Mouse (Mus musculus) embryo, embryonic 9.5 days (tissue): Measurements from ENCODE around the gene Plekha8.

ENCODE experiments used
- DNase-seq: peaks from one replicate; pipeline ENCODE4 v3.0.0-alpha.2; 2017; ENCODE audit errors: extremely low spot score

Plekha8 gene

GRCm38 (mm10) chr6:54643181-54643580 is 48.3 kb downstream of the Plekha8 start:
- no peak for DNase-seq

- DNase-seq = no peak
These were observed 60.7 kb downstream of the Plekha8 start for GRCm38 (mm10) chr6:54655471-54656095.

DNA sequence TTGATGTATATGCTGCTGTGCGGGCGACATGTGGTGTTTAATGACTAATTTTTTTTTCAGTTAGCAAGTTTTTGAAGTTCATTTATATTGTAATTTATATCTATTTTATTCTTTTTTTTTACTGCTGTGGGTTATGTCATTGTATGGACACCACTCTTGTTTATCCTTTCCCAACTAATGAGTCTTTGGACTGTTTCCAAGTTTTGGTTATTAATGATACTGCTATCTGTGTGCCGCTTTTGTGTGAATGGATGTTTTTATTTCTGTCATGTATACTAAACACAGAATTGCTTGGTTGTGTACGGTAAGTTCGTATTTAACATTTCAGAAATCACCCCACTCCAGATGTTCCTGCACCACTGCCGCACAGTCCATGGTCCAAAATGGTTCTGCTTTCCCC is 63.0 kb downstream of the Plekha8 start:
- no peak for DNase-seq

DNA sequence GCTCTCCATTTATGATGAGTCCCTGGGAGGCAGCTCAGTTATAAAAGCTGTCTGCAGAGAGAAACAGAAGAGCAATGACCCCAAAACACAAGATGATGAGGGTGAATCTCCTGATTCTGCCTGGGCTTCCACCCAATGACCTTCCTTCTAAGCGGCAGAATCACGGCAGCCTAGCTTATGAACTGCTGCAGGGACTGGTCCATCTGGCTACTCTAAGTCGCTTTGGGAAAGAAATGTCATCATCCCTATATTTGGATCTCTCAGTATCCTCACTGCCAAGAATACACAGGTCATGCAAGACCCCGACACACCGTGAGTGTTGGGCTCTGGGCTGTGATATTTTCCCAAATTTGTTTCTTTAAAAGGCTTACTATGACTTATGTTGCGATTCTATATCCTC is 75.0 kb downstream of the Plekha8 start:
- no peak for DNase-seq

GRCm38 (mm10) chr6:54672901-54673300 is 78.0 kb downstream of the Plekha8 start:
- DNase-seq = no peak

GRCm38 (mm10) chr6:54679686-54680085 is 84.8 kb downstream of the Plekha8 start:
- DNase-seq = no peak

DNA sequence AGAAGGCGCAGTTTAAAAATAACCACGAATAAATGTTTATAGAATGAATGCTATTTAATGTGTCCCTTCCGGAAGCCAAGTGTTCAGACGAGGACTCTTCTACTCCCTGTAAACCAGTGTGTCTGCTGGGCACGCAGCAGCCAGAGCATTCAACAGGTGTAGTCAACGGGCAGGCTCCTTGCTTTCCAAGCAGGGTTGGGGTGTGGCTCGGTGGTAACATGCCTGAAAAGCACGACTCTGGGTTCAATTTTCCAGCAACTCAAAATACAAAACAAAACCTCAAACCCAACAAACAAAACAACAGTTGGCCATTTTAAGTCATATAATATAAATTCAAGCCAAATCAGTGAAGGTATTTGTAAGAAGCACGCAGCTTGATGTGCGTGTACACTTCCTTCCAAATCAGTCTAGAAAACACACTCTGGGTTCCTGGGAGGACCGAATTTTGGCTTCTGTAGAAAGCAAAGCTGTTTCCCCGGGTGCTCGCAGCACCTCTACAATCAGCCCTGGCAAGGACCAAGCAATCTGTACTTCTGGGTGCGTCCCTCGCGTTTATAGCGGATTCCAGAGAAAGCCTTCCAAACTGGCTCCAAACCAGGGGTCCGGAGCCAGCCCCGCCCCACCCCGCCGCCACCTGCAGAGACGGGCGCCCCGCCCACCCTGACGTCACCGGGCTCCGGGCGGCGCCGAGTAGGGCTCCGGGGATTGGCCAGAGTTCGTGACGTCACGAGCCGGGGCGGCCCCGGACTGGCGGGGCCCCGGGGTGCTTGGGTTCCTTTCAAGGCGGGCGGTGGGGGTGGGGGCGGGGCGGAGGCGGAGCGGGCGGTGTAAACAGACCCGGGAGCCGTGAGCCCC is 86.2 kb downstream of the Plekha8 start, which contains the start of gene Mturn:
TSS of gene Mturn (plus strand) at position 734 of the 855 bp plus-strand sequence.
- peak; percentile 98 for DNase-seq

DNA sequence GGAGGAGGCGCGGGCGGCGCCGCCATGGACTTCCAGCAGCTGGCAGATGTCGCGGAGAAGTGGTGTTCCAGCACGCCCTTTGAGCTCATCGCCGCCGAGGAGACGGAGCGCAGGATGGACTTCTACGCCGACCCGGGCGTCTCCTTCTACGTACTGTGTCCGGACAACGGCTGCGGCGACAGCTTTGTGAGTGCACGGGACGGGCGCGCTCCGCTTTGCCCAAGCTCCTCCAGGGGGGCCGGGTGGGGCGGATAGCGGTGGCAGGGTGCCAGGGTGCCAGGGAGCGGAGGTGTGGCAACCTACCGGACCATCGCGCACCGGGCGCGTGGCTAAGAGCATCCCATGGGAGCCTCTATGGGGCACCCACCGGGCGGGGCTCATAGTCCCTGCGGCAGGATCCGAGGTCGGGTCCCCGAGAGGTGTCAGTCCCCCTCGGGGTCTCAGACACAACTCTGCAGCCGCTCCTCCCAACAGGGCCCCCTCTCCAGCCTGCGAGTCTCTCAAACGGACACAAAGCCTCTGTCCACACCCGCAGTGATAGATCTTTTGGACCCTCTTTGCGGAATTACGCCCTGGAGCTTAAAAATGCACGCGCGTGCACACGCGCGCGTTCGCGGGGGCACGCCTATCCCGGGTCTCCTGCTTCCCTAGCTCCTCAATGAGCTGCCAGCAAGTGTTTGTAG is 87.0 kb downstream of the Plekha8 start:
- DNase-seq = no peak

GRCm38 (mm10) chr6:54684085-54684484 is 89.2 kb downstream of the Plekha8 start:
- DNase-seq = no peak

GRCm38 (mm10) chr6:54685103-54685502 is 90.2 kb downstream of the Plekha8 start:
- no peak for DNase-seq

DNA sequence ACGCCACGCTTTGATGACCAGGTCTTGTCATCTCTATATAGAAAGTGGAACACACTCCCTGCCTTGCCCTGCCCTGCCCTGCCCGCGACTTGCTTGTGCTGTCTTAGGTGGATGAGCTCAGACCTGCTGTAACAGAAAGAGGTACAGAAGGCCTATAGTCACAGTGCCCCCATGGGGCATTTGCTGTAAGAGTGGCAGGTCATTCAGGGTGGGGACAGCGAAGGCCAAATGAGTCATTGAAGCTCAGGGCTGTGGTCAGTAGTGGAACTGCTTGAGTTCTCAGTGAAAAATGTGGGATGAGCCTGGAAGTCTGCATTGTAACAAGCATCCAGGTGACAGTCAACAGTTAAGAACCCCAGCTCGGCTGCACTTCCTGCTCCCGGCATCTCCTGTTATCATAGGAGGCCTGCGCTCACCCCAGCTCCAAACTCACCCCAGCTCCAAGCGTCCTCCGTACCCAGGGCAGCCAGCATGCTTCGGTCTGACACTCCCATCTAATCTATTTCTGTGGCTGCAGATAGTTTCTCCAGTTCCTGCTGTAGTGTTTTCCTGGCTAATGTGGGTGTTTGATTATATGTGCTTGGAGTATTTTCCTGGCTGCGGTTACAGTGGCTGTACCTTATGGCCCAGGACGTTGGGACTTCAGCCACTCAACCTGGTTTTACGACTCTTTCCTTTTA is 90.9 kb downstream of the Plekha8 start:
- DNase-seq = no peak

DNA sequence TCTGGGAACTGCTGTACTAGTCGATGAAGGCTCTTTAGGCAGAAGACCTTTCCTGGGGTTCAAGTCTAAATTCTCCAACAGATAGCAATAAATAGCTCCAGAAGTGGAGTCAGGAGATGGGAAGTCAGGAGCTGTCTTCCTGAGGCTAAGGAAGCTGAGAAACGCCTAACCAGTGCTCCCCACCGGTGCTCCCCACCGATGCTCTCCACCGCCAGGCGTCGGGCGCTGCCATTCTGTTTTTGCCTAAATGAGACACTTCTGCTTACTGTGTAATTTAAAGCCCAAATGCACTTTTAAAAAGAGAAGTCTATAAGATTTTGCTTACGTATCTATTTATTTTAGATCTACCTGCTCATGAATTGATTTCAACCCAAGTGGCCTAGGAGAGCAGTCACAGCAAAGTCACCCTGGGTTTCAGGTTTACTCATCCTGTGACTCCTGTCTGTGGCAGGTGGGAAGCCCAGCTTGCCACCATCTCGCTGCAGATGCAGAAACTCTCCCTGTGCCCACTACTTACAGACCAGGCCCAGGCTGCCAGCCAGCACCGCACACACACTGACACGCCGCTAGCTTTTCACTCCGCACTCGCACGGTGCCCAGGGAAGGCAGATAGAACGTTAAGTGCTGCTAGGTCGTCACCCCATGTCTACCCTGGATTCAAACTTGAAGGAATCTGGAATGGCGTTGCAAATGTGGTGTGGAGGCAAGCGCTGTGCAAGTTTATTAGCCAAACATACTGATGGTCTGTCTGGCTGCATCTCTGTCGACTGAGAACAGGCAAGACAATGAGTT is 92.2 kb downstream of the Plekha8 start:
- DNase-seq = no peak

DNA sequence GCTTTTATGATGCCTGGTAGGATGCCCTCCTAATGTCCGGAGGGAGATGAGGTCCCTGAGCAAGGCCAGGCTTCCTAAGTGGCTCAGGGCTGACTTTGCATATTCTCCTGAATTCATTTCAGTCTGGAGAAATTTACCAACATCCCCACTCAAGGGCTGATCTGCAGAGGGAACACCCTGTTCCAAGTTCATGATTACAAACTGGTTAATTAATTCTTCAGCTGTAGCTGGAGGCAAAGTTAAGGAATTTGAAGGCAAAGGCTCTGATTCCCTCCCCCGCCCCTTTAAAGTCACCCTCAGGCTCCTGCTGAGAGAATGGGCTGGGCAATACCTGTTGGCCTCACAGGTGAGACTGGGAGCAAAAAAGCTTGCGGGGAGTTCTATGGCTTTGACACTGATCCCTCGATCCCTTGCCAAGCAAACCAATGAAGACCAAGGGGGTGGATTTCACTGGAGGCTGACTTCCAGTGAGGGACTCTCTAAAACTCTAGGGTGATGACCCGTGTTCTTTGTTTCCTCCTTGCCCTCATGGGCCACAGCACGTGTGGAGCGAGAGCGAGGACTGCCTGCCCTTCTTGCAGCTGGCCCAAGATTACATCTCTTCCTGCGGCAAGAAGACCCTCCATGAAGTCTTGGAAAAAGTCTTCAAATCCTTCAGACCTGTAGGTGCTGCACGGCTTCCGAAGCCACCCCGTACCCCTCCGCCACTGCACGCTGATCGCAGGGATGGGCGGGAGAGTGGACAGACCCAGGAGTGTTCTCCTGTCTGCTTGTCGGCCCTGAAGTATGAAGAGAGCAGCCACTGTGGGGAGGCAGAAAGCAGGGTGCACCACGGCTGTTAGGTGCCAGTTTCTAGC is 93.8 kb downstream of the Plekha8 start:
- no peak for DNase-seq

- DNase-seq = no peak
These were observed 94.8 kb downstream of the Plekha8 start for GRCm38 (mm10) chr6:54689686-54690085.

DNA sequence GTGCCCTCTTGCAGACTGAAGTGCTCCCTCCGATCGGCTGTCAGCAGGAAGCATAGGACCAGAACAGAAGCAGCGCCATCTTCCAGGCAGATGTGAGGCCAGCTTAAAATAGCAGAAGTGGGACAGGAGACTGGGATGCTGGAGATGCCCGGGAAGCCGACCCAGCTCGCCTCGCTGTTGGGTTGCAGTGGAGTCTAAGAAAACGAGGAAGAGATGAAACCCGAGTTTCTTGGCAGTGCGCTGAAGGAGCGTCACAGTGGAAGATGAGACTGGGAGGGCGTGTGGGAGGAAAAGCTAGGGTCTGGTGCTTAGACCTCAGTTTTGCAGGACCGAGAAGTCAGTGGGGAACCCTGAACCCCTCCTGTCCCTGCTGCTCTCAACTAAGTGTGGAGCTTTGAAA is 95.9 kb downstream of the Plekha8 start:
- DNase-seq = no peak

- no peak for DNase-seq
These were observed 96.6 kb downstream of the Plekha8 start for GRCm38 (mm10) chr6:54691368-54692116.

DNA sequence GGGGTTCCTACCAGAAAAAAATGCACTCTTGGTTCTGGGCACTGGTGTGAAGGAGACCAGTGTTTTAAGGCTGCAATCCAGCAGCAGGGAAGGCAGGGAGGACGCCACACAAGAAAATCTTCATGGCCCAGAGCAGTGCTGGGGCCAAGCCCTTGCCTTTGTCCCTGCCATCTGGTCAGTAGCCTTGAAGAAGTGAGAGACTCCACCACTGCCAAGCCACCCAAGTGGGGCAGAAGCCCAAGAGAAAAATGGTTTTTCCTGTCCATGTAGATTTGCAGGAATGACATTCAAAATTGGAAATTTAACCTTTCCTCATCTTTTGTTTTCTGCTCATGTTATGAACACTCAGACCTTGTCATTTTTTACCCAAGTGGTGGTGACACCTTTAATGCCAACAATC is 97.3 kb downstream of the Plekha8 start:
- no peak for DNase-seq

GRCm38 (mm10) chr6:54693286-54693685 is 98.4 kb downstream of the Plekha8 start:
- DNase-seq = no peak
